Mouse (Mus musculus): ENCODE results near the gene Asb17.
"Not testable (repeated sequence)": the region's sequence is repeated elsewhere in the genome, so short reads cannot be mapped to it uniquely, and the experiment has no call there.

Asb17 gene

DNA sequence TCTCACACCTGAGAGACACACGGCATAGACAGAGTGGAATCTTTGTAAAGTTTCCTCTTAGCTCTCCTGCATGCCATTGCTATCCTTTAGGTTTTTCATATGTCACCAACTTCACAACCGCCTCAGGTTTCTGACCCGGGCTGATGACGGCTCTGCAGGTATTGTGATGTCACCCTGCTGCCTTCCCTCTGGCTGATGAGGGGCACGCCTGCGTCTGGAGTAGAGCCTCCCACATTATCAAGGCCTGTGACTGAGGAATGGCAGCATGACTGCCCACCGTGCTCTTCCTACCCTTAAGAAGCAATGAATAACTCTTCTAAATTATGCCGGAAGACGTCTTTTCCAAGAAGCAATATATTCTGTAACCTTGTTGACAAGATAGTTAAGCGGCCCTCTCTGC is at the start of gene Asb17:
Asb17 (plus strand) TSS at position 180 of the 400 bp plus-strand sequence.
- DNase-seq (ENCODE audit: low read depth, low spot score), result no peak

DNA sequence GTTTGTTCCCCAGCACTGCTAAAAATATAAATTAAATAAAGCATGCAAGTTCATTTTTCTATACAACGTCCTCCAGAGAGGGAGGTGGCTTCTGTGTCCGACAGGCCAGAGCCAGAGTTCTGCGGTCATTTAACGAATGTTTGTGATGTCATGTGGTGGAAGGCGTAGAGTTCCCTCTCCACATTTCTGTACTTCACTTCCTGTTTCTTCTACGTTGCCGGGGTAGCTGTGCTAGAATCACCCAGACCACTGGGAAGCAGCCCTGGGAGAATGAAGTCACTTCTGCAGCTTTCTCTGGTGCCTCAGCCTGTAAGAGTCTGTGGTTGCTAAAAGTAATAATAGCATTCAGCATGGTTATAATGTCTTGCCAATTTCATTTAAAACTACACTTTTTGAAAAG is 46.4 kb upstream of the Asb17 start:
- no peak for DNase-seq (ENCODE audit: low read depth, low spot score)

DNA sequence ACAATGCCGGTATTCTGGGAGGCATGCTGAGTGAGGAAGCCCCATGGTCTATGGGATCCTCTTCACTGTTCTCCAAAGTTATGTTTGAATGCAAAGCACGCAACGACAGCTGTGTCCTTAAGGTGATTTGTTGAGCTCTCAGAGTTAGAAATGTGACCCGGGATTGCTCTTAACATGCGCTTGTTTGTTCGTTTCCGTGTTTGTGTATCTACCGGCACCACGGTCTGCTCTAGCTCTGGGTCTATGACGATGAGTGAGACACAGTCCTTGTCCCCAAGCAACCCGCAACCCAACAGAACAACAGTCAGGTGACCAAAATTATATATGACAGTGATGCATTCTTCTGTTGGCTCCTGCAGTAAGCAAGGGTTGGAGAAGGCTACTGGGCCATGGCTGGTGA is 44.4 kb upstream of the Asb17 start:
- DNase-seq (ENCODE audit: low read depth, low spot score), result no peak

DNA sequence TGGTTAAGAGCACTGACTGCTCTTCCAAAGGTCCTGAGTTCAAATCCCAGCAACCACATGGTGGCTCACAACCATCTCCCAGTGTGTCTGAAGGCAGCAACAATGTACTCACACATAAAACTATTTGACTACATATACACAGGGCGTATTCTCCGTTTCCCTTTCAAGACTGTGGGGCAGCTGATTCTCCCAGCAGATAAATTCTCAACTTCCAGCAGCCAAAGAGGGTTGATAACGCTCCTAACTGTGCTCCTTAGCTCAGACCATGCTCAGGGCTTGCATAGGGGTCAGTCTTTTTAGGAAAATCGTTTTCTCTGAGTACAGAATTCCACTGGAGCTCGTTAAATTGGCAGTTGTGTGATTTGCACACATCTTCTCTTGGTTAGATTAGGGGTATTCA is 43.3 kb upstream of the Asb17 start:
- no peak for DNase-seq (ENCODE audit: low read depth, low spot score)

DNA sequence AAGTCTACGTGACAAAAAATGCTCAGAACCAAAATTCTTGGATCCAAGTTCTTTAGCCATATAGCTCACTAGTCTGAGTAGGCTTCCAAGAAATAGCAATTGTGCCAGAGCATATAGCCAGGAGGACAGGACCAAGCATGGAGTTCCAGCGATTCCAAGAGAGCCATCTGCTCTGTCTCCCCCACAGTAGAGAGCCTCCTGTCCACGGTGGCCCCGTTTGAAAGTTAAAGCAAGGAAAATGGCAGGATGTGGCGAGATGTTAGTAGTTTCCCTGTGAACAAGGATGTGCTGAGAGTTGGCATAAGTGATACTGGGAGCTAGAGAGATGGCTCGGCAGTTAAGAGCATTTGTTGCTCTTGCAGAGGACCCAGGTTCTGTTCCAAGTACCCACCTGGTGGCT is 42.5 kb upstream of the Asb17 start:
- no peak for DNase-seq (ENCODE audit: low read depth, low spot score)

DNA sequence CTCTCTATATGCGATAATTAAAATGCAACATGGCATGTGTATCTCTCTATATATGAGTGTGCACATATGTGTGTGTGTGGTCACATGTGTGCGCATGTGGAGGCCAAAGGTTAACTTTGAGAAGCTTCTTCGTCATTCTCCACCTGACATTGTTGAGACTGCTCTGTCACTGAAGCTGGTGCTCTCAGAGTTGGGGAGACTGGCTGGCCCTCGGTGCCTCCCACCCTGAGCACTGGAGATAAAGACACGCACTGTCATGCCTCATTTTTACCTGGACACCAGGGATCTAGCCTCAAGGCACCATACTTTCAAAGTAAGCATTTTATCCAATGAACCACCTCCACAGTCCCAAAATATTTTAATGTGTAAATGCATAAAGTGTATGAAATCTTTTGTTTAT is 41.4 kb upstream of the Asb17 start:
- DNase-seq (ENCODE audit: low read depth, low spot score), result no peak

DNA sequence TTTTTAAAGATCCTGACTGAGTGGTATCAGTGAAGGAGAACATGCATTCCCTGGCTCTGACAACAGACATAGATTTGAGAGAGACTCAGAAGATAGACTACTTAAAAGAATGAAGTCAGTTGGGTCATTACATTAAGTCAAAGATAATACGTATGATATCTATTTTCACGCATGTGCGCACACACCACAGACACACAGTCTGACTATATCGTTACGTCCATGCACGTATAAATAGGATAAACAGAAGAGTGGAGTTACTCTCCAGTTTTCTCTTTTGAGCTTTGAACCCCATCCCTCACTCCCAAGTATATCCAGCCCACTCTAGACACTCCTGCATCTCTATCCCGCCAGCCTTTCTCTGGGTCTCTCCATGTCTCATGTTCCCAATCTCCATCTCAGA is 40.0 kb upstream of the Asb17 start:
- no peak for DNase-seq (ENCODE audit: low read depth, low spot score)

DNA sequence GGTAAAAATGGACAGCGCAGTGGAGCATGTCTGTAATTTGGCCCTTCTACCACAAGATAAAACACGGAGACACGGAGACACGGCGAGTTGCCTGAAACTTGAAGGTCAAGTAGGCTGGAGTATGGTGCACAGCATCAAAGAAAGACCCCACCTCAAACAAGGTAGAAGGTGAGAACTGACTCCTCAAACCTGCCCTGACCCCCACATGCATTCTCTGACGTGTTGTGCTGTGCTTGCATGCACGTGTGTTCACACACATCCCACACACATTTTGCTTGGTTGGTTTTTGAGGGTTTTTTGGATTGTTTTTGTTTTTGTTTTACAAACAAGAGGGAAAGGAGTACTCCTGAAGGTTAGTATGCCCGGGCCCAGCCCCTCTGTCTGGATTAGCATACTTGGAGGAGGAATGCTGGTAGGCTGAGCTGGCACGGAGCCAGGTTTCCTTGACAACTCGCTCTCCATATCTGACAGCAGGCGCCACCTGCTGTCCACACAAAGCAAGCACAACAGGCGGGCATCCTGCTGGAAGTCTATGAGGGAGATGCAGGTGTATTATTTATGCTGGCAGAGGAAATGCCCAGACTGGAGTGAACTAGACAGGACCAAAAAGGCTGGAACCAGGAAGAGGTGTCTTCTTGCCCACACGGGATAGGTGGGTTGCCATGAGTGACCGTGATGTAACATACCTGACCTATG is 37.8 kb upstream of the Asb17 start:
- peak; percentile 98 for DNase-seq (ENCODE audit: low read depth, low spot score)

DNA sequence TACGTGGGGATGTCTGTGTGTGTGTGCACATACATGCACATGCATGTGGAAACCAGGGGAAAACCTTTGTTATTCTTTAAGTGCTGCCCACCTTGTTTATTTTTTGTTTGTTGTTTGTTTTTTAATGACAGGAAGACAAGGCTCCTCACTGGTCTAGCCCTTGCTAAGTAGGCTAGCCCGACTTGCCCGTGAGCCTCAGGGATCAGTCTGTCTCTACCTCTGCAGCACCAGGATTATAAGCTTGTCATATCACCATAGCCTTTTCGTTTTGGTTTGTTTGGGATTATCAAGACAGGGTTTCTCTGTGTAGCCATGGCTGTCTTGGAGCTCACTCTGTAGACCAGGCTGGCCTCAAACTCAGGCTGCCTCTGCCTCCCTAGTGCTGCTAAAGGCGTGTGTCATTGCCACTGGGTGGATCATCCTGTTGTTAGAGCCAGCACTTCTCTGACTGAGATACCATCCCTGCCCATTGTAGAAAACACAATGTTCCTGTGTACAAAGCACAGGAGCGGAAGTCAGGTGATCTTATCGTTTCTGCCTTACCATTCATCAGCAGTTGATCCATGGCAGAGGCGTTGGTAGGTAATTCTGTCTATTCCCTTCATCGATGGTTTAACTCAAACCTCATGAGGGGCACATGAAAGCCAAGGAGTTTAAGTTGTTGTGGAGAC is 37.1 kb upstream of the Asb17 start:
- no peak for DNase-seq (ENCODE audit: low read depth, low spot score)

DNA sequence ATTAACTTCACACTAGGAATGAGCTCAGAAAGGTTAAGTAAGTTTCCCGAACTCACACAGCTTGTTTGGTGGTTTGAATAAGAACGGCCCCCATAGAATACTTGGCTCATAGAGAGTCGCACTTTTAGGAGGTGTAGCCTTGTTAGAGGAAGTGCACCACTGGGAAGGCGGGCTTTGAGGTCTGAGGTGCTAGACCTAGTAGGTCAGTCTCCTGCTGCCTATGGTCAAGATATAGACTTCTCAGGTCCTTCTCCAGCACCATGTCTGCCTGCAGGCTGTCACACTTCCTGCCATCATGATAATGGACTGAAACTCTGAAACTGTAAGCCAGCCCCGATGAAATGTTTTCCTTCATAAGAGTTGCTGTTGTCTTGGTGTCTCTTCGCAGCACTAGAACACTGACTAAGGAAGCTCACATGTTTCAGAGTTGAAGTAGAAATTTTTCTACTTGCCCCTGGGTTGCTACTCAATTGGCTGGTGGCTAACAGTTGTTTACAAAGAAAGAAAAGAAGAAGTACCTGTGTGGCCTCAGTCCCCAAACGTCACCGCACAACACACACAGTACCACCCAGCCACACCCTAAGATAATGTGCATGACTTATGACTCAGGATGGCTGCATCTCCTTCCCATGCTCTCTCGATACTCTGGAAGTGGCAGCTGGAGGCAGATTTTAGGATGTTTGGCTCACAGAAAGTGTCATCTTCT is 36.4 kb upstream of the Asb17 start:
- no peak for DNase-seq (ENCODE audit: low read depth, low spot score)

DNA sequence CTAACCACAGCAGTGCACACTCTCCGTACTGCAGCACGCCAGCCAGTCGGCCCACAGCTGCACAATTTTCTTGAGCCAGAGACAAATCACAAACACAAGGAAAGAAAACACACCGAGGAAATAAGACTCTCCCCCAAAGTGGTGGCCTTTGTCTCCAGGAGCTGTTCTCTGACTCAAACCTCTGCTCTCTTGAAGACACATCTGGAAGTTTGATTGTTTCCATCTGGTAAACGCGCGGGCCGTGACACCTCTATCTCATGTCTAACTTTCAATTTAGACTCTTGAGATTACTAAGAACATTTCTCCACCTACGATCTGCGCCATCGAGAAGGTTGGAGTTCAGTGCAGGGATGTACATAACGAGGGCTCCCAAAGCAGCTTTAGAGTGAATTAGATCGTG is 35.6 kb upstream of the Asb17 start:
- peak; percentile 51 for DNase-seq (ENCODE audit: low read depth, low spot score)

DNA sequence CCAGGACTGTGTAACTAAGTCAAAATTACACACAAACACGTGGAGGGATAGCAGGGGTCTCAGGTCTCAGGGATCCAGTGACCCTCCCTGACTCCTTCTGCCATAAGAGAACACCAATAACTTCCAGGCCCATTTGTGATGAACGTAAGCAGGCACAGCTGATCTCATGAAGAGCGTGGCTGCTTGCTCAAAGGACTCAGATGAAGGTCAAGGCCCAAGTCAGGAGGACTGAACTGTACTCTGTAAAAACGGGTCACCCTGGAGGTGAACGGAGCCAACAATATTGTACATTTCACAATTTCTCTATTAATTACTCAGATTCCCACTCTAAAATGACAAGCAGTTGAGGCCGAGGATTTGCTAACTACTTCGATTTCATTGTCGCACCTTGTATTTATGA is 30.0 kb upstream of the Asb17 start:
- DNase-seq (ENCODE audit: low read depth, low spot score), result no peak

DNA sequence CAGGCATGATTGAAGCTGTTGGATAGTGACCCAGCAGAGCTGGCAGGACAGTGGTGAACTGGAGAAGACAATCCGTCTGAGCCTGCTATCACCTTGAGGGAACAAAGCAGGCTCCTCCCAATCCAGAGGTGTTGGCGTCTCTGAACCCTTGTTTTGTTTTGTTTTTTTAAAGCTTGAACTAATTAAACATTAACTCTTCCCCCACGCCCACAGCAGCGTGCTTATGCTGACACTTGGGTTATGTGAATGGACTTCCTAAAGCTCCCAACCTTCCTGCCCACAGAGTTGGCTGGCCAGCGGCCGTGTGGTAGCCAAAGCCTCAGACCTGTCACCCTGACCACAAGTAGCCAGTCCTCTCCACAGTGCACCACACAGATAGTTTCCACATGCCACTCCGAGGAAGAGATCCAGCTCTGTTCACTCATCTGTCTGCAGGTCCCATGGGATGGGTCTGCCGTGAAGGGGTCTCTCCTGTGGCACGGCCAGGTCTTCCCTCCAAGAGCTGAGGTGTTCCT is 26.6 kb upstream of the Asb17 start:
- DNase-seq (ENCODE audit: low read depth, low spot score), result no peak

DNA sequence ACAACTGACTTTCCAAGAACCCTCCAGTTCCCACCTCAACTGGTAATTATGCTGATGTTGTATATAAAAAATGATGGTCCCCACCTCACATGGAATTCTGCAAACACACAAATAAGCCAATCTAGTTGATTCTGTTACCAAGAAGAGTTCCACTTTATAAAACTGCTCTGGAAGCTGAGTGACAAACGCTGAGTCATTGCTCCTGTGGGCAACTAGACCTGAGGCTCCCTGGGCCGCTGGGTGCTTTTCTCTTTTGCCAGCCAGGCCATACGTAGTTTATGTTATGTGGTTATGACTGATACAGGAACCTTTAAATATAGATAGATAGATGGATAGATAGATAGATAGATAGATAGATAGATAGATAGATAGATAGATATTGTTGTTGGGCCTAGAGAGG is 25.3 kb upstream of the Asb17 start:
- DNase-seq (ENCODE audit: low read depth, low spot score), result no peak

DNA sequence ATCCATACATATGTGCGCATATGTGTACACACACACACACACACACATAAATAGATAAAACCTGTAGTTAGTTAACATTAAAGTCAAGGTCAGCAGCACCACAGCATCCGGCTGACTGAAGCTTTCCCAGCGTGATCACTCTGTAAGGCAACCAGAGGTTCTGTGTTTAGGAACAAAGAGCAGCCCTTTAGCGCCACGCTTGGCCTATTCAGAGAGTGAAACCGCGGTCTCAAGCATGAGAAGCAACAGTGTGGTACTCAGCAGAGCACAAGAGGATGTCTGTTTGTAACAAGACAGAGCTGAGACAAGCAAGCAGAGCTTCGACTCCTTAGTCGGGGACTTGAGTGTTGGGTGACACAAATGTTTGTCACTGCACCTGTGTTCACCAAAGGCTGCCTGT is 24.6 kb upstream of the Asb17 start:
- DNase-seq (ENCODE audit: low read depth, low spot score), result no peak

DNA sequence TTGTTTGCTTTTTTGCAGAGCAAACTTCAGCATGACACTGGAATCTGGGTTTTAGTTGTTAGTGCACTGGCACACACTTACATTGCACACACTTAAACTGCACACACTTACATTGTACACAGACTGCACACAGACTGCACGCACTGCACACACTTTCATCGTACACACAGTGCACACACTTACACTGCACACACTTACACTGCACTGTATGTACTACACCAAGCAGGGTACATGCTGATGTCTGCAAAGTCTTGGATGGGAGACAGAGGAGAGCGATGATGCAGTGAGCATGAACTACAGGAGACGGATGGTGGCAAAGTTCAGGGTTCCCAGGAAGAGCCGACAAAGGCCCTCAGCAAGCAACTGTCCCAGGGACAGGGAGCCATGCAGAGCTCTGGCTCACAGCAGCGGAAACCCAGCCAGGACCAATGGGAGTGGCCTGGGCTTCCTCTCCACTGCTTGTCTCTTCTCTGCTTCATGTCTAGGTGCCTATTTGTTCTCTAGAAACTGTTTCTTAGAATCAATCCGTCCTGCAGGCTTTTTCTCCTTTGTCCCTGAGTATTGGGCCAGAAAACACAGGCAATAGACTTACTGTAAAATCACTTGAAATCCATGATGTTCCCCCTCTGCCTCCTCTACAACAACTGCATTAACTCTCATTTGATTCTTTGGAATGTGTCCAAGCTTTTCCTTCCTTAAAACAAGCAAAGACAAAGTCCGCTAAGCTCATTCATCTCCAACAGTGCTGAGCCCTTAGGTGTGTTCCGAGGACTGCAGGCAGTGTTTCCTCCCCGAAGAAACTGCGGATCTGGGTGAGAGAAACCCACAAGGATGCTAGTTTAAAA is 20.1 kb upstream of the Asb17 start:
- no peak for DNase-seq (ENCODE audit: low read depth, low spot score)

DNA sequence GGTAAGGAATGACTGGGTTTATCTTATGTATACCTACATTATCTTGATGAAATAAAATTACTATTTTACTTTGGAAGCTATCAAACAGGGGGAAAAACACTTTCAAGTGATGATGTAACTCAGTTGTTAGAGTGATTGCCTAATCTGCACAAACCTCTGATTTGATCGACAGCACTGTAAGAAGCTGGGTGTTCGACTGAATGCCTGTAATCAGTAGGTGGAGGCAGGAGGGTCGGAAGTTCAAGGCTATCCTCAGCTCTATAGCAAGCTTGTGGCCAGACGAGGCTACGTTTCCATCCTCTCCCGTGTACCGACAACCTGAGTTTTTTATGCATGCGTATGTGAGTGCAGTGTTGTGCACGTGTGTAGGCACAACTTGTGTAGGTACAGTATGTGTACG is 18.8 kb upstream of the Asb17 start:
- DNase-seq (ENCODE audit: low read depth, low spot score), result no peak

DNA sequence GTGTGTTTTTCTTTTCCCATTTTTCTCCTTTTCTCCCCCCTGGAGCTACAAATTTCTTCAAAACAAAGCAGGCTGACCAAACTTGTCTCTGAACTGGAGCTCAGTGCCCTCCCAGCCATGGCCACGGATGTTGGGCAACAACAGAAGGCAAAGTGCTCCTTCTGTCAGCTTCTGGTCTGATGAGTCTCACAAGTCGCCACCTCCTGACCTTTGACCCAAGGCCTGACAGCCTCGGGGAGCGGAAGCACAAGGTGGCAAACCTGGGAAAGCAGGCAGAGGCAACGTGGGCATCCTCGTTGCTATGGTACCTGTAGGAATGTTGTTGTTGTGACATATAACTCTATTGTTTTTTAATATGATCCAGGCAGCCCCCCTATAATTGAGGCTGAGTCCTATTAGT is 17.4 kb upstream of the Asb17 start:
- DNase-seq (ENCODE audit: low read depth, low spot score), result no peak

DNA sequence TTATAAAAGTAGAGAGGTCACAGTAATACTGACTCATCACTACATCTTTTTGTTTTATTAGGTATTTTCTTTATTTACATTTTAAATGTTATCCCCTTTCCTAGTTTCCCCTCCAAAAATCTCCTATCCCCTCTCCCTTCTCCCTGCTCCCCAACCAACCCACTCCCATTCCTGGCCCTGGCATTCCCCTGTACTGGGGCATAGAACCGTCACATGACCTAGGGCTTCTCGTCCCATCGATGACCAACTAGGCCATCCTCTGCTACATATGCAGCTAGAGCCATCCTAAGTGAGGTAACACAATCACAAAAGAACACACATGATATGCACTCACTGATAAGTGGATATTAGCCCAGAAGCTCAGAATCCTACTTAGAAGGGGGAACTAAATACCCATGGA is 14.2 kb upstream of the Asb17 start:
- not testable (repeated sequence) for DNase-seq (ENCODE audit: low read depth, low spot score)

DNA sequence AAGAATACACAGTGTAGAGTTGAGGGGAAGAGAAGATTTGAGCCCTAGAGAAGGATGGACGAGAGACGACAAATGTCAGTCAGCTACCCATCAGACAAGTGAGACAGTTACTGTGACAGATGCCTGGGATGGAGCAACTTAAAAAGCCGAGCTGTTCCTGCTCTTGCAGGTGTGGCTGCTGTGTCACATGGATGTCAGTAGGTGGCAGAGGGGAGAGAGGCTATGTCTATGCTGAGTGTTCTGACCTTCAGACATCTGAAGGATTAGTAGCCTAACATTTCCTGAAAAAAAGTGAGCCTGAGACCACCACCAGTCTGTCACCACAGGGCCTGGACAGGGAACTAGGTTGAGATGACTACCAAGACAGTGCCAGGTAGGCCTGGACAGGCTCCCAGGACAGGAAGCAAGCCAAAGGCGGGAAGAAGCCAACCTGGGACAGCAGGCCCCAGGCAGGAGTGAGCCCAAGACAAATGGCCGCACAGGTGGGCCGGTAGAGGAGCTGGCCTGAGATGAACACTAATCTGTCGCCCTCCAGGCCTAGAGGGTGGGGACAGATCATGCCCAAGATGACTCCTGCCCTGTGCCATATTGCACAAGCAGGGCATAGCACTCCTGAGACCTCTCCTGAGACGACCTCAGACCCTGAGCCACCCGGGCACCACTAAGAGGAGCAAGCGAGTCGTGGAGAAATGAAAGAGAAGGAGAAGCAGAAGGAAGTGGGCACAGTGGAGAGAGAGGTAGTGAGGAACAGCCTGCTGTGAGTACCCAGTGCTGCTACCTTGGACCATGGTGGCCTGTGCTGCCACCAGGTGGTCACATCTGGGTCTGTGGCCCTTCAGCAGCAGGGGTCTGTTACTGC is 12.8 kb upstream of the Asb17 start:
- DNase-seq (ENCODE audit: low read depth, low spot score), result no peak
